Mouse (Mus musculus) c-Kit-positive CD71-negative TER-119-negative erythroid progenitor cells, embryonic 14.5 days (primary cell): ENCODE measurements at regions not wholly inside any gene's neighbourhood (a gene's known extent, or its start where the extent isn't known, plus 50 kb on each side); places are given as distances from the start of the nearest gene placed in this dataset.

Experiments used
- DNase-seq: peaks from one replicate; pipeline ENCODE4 v3.0.0-alpha.2; 2013; ENCODE audit warnings: low read depth

GRCm38 (mm10) chr7:72503756-72504155 is 197.3 kb upstream of the Mctp2 start:
- no peak for DNase-seq

- DNase-seq, result no peak
These were observed 197.9 kb upstream of the Mctp2 start for GRCm38 (mm10) chr7:72504268-72504667.

DNA sequence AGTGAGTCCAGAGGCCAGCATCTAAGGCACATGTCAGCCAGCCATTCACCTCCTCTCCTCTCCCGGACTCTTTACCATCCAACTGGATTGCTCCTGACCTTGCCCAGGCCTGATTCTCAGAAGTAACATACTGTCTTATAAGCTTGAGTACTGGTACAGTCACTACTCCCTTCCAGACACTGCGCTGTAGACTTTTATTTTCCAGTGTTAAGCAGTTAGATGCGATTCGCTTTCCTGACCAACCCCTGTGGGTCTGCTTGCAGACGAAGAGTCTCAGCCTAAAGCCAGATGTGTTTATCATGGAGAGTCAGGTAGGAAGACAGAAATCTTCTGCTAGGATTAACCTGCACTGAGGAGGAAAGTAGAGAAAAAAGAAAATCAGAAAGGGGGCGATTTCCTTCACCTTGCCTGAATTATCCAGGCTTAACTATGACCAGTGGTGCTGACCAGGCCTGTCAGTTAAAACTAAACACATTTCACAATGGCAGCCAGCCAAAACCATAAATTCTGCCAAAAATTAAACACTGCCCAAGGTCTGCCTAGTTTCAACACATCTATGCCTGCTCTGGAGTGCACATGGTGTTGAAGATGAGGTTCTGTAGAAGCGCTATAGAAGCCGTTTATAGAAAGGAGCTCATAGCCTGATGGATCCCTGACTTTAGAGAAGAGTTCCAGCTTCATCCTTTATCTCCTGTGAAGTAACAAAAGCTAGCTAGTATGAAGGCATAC is 199.5 kb upstream of the Mctp2 start:
- DNase-seq, result no peak

GRCm38 (mm10) chr7:72507946-72508345 is 201.5 kb upstream of the Mctp2 start:
- DNase-seq, result no peak

- no peak for DNase-seq
These were observed 203.7 kb upstream of the Mctp2 start for GRCm38 (mm10) chr7:72510116-72510515.

DNA sequence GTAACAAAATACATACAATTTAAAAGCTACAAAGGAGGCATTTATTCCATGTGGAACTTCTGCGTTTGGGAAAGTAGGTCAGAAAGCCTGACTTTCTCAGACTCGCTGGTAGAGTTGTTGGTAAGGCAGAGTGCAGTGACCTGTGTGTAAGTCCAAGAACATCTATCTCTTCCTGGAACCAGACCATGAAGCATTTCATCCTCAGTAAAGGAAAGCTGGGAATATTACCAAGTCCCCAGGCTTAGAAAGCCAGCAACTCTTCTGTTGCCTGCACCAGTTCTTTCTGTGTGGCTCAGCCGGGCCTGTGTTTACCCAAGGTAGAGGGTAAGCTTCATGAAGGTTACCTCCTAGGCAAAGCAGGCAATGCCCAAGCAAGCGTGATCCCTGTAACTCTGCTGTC is 207.0 kb upstream of the Mctp2 start:
- no peak for DNase-seq

DNA sequence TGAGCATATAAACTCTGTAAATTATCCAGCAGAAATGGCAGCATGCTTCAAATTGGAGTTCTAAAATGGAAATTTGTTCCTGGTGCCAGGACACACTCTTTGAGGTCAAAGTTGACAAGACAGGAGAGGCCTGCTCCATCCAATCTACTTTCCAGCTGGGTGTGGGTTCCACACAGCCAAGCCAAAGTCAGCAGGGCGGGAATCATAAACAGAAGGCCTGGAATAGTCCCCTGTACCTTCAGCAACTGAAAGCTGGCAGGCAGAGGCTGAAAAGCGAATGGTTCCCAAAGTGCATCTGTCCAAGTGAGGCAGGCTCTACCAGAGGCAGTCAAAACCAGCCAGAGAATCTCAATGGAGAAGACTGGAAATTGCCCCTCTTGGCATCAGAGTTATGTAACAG is 208.4 kb upstream of the Mctp2 start:
- DNase-seq, result no peak

DNA sequence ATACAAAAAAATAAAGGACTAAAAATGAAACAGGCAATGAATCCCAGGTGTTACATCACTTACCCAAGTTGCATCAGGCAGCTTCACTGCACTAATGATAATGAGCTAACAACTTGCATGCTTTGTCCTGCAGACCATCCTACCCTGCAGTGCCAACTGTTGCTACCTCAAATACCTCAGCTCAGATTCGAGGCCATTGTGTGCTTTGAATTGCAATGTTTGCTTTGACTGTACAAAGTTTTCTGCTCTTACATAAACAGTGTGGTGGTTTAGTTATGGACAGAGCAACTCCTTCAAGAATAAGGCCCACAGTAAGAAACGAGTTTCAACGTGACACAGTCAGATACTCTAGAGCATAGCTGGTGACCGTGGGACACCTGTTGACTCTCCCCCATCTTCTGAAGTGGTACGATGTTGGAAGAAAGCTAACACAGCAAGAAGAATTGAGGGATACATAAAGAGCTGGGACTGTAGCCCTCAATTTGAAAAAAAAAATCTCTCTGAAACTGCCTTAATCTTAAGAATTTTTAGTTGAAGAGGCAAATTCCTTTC is 212.1 kb upstream of the Mctp2 start:
- DNase-seq, result no peak

DNA sequence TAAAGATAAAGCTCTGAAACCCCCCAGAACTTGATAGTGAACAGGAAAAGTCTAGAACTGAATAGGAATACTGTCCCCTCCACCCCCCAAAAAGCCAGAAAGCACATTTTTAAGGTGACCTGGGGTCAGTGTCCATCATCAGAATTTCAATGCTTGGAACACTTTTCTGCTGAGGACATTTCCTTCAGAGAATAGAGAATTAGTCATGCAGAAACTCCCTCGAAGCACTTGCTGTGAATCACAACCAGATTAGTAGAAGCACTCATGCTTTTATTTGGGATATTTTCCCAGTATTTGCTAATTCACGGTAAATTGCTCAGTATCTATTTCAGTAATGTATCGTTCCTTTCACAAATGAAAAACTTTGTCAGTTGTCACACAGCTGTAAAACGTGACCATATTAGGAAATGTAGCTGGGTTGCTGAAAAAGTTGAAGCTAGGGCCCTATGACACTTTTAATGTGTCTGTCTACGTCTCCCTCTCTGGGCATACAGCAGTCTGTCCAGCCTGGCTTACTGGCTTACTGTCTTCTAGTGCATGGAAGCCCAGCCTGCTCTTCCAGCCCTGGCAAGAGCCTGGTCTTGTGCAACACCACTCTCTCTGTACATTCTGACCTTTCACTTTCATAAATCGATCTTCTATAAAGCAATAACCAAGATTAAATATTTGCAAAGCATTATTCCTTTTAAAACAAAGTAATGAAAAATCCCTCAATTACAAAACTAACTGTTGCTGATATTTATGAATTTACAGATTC is 213.1 kb upstream of the Mctp2 start:
- no peak for DNase-seq

DNA sequence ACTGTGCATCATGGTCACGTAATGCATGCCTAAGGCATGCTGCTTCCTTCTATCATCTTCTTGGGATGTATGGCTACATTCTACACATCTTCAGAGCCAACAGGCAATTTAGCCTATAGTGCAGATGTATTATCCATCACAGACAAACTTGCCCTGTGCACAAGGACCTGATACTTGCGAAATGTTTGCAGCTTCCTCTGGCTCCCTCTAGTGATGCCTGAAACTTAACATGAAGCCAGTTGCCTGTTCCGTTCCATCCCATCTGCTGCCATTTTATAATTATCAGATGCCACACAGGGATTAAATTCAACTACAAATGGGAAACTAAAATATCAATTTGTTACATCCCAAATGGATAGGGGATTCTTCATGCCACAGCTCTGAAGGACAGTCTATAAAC is 222.5 kb upstream of the Mctp2 start:
- DNase-seq, result no peak

GRCm38 (mm10) chr7:72538288-72538687 is 231.9 kb upstream of the Mctp2 start:
- no peak for DNase-seq

- no peak for DNase-seq
These were observed 233.5 kb upstream of the Mctp2 start for GRCm38 (mm10) chr7:72539915-72540314.

DNA sequence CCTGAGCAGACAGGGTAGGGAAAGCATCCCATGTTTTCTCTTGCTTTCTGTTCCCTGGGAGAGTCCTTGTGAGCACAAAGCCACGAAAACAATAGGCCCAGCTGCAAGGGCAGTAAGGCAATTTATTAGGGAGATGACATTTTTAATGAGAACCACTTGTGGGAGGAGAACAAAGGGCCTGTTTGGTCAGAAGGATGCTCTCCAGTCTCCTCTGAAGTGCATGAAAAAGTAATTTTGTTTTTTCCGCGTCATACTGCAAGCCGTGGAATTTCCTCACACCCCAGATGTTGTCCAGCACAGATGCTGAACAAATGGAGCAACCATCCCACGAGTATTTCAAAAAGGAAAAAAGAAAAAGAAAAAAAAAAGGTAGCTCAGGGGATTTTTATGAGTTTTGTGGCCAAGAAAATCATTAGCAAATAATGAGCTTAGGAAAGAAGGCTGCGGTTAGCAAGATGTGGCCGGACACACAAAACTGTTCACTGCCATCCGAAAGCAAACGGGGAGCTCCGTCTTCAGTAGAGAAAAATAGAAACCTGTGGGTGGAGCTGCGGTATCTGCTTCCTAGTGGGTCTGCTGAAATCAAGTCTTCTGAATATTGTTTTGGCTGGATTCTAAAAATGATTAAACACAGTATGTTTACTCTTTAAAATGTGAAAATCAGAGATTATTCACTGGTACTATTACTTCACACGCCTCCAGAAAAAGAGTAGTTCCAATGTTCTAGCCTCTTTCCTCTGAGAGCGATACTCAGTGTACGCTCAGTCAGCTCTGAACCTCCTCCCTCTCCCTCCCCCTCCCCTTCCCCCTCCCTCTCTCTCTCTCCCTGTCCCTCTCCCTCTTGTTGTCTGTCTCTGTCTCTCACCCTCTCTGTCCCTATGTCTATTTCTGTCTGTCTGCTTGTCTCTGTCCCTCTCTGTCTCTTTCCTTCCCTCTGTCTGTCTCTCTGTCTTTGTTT is 235.4 kb upstream of the Mctp2 start:
- DNase-seq, result no peak

- no peak for DNase-seq
These were observed 237.1 kb upstream of the Mctp2 start for GRCm38 (mm10) chr7:72543501-72543900.

DNA sequence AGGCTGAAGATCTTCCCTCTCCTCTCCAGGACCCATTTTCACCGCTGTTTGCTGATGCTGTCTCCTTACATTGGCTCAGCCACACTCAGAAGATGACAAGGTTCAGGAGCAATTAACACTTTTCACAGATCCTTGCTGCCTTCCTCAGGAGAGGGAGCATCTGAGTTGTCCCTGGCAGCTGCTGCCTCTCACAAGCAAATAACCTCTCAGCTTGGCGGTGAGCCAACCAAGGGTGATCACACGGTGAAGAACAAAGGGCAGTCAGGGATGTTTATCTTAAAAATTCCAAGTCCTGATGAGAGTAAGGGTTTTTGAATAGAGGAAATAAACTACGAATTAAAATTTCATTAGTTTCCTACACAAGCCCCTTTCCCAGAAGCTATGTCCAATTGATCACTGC is 237.5 kb upstream of the Mctp2 start:
- DNase-seq, result no peak

- DNase-seq, result no peak
These were observed 261.0 kb upstream of the Mctp2 start for GRCm38 (mm10) chr7:72567378-72567777.

- no peak for DNase-seq
These were observed 262.8 kb upstream of the Mctp2 start for GRCm38 (mm10) chr7:72569177-72569576.

GRCm38 (mm10) chr7:72574316-72574715 is 267.9 kb upstream of the Mctp2 start:
- no peak for DNase-seq

DNA sequence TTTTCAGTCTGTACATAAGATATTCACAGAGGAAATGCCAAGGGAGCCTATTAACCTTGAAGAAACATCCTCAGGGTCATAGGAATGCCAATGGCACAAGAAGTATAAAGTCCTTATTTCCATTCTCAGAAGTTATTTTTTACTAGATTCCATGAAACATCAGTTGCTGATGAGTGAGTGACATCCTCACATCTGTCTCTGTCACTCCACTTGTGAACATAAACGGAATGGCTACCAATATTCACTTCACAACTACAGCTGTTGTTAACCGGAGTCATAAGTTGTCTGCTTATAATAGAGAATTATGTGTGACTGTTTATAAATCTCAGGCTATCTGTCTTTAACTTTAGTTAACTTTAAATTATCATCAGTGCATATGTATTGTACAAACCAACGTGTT is 278.0 kb upstream of the Mctp2 start:
- no peak for DNase-seq

- DNase-seq, result no peak
These were observed 282.8 kb upstream of the Mctp2 start for GRCm38 (mm10) chr7:72589241-72589668.

- DNase-seq, result no peak
These were observed 284.1 kb upstream of the Mctp2 start for GRCm38 (mm10) chr7:72590351-72591115.
